8 mouse cellular contexts compared by ENCODE assay signal in the genomic region with DNA sequence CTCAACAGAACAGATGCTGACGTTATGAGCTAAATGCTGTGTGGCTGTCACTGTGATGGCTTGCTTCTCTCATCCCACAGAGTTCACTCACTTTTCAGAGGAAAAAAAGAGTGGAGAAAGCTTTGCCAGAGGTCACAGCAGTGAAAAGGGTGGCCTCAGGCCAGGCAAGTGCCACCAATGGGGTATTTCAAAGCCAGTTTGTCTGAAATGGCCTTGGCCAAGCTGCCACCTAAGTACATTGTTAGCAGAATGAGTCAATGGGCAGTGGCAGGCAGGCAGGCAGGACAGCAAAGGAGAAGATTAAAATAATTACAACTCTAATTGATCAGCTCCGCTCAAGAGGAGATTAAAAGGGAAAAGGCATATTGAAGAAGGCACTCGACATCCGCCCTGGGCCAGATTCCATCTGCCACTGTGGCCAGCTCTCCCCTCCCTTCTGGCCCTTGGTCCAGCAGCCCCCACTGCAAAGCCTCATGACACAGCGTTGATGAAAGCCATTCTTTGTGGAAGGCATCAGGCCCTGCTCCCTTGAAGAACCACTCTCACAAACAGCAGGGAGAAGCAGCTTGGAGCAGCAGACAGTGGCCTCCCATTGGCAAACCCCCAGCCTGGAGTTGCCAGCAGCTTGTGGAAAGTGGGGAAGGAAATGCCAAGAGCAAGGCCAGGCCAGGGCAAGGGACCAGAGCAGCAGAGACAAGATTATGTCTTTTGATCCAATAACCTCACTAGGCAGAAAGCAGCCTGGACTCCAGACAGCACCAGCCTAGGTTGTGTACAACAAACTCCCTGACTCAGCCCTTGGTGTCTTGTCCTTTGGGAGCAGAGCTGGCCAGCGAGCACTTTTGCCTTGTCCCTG.
DNase-seq lines count a peak whose midpoint lies in the region; ATAC-seq lines count a peak whose summit lies in the region.

No protein-coding gene starts in this region.

- H3K27me3 ChIP-seq in forebrain, embryonic 11.5 days (ENCODE audit: control insufficient read depth, insufficient read depth, low read length) = no peaks in the 10 kb centered on the region

- H3K36me3 ChIP-seq in forebrain, embryonic 11.5 days (ENCODE audit: control insufficient read depth, insufficient read depth, low read length) = no peaks in the 10 kb centered on the region

- no peak overlapping the region for H3K9ac ChIP-seq in forebrain, embryonic 11.5 days (ENCODE audit: low read length)

- DNase-seq in 3134 (ENCODE audit: extremely low read depth, insufficient read length, low spot score) = peak; percentile 5
- DNase-seq in adrenal gland, adult 8-10 months = peak; percentile 55
- DNase-seq in forebrain, embryonic 11.5 days (ENCODE audit: low spot score) = no peak
- DNase-seq in heart, postnatal 36 days = peak; percentile 18 to 47
- peak; percentile 13 to 16 for DNase-seq in left cerebral cortex, postnatal 36 days (ENCODE audit: low spot score in 2 of 2)
- DNase-seq in right cerebral cortex, postnatal 10 days (ENCODE audit: low spot score in 2 of 2) = peak; percentile 75 to 78
- no peak for DNase-seq in spleen, postnatal 14 days (ENCODE audit: low spot score in 2 of 2)
- no peak for DNase-seq in thymus, postnatal 36 days

- no peaks in the 10 kb centered on the region; the same call in 1 of the 2 replicates for H3K4me1 ChIP-seq in forebrain, embryonic 11.5 days (replicated peaks; ENCODE audit: control insufficient read depth, insufficient read depth, low read length)

- WGBS in forebrain, embryonic 11.5 days = 50% methylated on average over 6 of the region's 6 CpGs

- no peaks in the 10 kb centered on the region for H3K9me3 ChIP-seq in forebrain, embryonic 11.5 days (ENCODE audit: control insufficient read depth, low read length)

- H3K4me2 ChIP-seq in forebrain, embryonic 11.5 days (ENCODE audit: low read depth, low read length, severe bottlenecking) = no peak overlapping the region

- H3K4me3 ChIP-seq in forebrain, embryonic 11.5 days (ENCODE audit: low read depth, low read length) = no peak overlapping the region

- ATAC-seq in forebrain, embryonic 11.5 days (replicated peaks; ENCODE audit: low FRiP score) = peak; percentile 36

- no peak overlapping the region for H3K27ac ChIP-seq in forebrain, embryonic 11.5 days (ENCODE audit: low read depth, low read length)

- intact Hi-C loops in heart, postnatal 36 days (cut with DNase I) = no loop called here
- intact Hi-C loops in left cerebral cortex, postnatal 36 days (cut with DNase I) = no loop called here

Comparison
In these comparisons a context has a peak if more than half of its experiments do, and no peak if none do; other contexts are left out.
1. DNase-seq: peak in 3134 (single experiment), adrenal gland, adult 8-10 months (single experiment), heart, postnatal 36 days (2 of 2), left cerebral cortex, postnatal 36 days (2 of 2) and right cerebral cortex, postnatal 10 days (2 of 2); none in forebrain, embryonic 11.5 days (single experiment), spleen, postnatal 14 days (0 of 2) and thymus, postnatal 36 days (0 of 2).